Mouse (Mus musculus): ENCODE data around the gene H2-Ob. TPM values are rescaled to one million over a fixed set of nuclear protein-coding genes. Genes with fewer than 3 reads are reported as not detected.

H2-Ob gene
- polyA plus RNA-seq, 1 experiment from 2014 or later = 2.6 TPM

DNA sequence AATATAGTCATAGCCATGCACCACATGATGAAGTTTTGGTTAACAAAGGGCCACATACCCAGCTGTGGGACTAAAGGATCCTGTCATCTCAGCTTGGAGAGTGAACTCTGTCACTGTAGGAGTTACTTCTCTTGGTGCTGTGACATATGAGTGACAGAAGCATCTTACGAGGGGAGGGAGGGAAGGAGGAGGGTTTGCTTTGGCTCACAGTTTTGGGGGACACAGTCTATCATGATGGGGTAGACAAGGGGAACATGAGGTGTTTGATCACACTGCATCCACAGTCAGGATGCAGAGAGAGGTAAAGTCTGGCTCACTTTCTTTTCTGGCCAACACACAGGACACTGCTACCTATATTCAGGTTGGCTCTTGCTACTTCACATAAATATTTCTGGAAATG lies 43.1 kb downstream of the H2-Ob start:
- DNase-seq (ENCODE audit: low spot score) = no peak

DNA sequence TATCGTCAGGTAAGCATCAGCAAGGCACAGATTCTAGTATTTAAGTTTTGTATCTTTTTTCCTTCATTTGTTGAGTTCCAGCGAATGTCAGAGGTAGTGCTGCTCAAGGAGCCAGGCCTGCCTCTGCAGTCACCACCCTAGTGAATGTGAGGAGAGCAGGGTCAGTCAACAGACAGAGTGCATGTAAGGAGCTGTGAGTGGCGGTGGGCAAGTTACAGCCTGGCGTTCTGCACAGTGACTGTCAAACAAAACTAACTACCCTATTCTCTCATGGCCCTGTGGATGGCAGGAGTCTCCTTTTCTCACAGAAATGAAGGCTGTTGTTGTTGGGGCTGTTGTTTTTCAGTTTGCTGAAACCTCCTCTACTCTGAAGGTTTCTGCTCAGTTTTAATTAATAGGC lies 46.7 kb downstream of the H2-Ob start:
- no peak for DNase-seq (ENCODE audit: low spot score)

DNA sequence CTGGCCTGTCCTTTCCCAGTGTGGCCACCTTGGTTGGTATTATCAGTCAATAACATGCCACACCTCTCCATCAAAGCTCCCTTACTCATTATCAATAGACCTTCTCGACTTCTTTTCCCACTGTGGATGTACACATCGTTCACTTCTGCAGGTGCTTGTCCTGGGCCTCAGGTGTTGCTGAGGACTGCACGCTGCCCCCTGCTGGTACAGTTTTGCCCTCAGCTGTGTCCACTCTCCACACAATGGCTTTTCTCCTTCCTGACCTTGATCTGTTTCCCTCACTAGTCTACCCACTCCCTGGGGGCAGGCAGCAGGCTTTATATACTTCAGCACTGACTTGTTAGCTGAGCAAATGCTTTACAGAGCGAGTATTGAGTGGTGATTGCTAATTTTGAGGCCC lies 47.1 kb downstream of the H2-Ob start:
- DNase-seq (ENCODE audit: low spot score) = peak; percentile 49

DNA sequence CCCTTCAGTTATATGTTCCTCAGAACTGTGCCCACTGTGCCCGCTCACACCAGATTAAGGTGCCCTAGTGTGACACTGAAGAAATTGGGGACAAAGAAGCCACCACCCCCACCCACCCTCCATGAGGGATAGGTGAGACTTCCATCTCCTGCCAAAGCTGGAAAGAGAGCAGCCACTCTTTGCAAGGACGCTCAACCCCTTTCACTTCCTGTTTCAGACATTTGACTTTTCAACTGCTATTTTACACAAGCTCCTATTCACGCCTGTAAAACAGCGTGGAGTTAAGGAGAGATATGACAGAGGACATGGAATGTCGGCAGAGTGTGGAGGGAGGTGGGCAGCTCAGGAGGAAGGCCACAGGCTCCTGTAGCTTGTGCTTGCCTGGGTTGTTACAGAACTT lies 47.8 kb downstream of the H2-Ob start:
- DNase-seq (ENCODE audit: low spot score) = no peak

DNA sequence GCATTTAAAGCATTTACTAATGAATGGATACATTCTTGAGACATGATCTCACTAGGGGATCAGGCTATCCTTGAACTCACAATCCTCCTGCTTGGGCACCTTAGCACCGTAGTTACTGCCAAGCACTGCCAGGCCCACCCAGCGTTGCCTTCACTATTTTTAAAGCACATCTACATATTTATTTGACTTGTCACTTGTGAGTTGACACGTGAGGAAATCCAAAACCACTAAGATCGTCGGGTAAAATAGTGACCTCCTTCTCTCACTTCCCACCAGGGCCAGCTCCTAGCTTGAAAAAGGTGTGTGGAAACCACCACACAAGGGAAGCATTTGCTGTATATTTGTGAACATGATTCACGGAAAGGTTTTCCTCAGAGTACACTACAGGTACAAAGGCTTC lies 48.3 kb downstream of the H2-Ob start:
- no peak for DNase-seq (ENCODE audit: low spot score)

DNA sequence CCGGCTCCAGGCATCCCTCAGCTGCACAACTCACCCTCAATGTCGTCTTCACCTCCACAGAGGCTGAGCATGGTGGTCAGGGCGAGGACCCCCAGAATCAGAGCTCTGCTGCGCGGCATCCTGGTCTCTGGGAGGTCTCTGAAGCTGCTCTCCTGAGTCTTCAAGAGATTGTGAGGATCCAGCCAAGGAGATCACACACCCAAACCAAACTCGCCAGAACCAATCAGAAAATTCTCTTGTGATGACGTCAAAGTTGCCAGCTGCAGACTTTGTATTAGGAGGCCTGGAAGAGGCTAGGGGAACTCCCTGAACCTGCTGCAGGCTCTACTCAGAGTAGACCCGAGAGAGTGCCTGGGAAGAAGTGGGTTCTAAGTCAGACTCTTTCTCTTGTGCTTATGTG lies 48.9 kb downstream of the H2-Ob start, which contains the start of gene H2-Aa:
Gene H2-Aa (minus strand): TSS at position 176 of the 400 bp plus-strand sequence.
- peak; percentile 86 for DNase-seq (ENCODE audit: low spot score)

DNA sequence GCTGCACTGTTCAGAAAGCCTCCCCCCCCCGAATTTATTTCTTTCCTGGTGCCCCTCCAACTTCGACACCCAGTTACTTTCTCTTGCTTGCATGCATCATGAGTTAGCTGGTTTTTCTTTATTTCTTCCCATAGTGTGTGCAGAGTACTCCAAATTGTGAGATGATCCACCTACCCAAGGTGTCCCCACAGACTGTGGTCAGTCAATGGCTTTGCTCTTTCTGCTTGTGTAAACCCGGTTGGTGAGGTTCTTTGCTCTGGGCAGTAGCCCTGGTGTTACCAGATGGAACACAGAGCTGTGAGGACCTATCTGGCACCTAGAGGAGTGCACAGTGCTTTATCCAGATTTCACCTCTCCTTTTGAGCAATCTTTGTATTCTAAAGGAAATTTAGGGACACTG lies 49.4 kb downstream of the H2-Ob start:
- no peak for DNase-seq (ENCODE audit: low spot score)

DNA sequence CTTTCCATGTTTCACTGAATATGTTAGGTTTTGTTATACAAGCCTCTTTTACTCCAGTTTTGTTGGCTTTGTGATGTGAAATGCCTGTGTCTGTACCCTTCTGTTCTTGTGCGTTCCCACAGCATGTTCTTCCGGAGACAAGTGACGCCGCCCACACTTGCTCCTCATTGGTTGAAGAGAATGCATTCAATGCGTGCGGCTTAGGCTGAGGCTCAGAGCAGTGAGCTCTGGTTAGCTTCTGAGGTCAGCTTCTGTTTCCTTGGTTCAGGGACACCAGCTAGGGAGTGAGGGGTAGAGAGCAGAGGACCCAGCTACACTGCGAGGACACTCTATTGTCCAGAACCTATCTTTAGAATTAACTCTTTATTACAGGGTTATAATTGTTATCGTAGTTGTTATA lies 52.9 kb downstream of the H2-Ob start:
- DNase-seq (ENCODE audit: low spot score) = peak; percentile 90

DNA sequence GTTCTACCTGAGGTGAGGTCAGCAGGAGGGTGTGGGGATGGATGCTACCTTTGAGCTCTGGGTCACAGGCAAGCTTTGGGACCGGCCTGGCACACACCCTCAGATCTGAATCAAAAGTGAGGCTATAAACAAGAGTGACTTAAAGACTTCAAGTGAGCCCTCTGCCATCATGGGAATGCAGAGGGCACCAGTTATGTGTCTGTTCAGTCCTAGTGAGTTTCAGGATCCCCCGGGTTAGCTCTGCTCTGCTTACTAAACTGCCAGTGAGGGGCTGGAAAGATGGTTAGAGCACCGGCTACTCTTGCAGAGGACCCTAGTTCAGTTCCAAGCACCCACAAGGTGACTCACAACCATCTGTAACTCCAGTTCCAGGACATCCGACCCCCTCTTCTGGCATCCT lies 53.9 kb downstream of the H2-Ob start:
- DNase-seq (ENCODE audit: low spot score) = no peak

DNA sequence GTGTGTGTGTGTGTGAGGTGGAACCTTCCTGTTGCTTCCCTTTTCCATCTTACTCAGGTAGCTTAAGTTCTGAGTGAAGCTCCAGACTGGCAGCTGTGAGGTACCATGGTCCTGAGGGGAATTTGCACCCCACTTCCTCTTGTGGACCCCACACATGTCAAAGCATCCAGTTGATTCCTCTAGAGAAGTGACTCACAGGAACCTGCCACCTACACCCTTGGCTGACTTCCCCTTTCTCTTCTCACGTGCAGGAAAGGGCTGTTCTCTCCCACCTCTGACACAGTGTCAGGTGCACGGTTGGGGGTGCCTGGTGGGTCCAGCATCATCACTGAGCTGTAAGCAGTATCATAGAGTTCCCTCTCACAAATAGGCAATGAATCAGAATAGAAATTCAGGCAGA lies 54.8 kb downstream of the H2-Ob start:
- no peak for DNase-seq (ENCODE audit: low spot score)

DNA sequence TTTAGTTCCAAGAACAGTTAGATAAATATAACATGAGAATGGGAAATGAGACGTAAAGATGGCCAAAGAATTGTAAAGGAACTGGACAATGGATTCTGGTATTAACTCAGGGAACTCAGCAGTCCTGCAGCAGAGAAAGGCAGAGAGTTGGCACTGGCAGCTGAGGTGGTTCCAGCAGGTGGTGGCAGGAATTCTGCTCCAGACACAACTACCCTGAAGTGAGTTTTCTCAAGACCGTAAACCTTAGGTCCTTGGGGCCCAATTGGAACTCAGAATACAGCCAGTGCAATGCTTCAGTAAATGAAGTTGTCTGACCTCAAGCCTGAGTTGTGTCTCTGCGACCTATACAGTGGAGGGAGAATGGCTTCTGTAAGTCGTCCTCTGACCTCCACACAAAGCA lies 55.5 kb downstream of the H2-Ob start:
- DNase-seq (ENCODE audit: low spot score) = no peak

DNA sequence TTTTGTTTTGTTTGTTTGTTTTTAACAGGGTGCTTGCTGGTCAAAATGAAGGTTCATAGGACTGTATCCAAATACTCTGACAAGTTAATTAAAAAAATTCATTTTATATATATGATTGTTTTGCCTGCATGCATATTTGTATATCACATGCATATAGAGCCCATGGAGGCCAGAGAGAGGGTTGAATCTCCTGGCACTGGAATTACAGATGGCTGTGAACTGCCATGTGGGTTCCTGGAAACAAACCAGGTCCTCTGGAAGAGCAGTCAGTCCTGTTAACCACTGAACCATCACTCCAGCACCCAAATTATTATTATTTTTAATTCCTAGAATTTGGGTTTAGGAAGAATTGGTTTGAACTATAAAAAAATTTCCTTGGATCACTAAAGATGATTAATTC lies 56.6 kb downstream of the H2-Ob start:
- DNase-seq (ENCODE audit: low spot score) = no peak

DNA sequence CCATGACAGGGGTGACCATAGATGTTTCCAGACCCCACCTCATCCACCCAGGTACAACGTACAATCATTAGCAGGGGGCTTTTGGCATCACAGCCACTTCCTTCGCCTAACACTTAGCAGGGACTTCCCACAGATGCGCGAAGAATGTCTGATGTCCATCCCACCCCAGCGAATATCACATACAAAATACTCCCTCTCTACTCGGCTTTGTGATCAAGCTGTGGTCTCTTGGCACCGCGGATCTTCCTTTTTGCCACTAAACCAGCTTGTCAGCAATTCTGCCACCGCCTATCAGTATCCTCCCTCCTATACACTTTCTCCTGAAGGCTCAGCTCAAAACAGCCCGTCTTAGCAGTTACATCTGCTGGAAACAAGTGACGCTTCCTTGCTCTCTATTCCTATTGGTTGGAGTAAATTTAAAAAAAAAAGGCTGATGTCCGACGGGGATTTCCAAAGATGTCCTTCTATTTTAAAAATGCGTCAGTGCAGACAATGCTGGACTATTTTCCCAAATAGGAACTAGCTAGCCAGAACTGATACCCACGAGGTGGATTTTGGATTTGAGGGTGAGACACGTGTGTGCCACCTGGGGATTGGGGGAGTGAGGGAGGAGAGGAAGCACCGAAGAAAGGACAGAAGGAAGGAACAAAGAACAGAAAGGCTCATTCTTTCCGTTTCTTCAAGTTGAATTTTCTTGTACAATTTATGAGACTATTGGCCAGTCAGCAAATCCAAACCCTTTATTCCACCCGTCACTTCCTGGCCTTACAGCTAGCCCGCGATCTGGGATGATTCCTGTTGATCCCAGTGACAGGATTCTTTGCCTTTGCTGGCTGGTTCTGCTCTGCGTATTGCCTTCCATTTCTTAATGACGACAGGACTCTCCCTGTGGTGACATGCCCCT lies 57.4 kb downstream of the H2-Ob start:
- peak; percentile 84 for DNase-seq (ENCODE audit: low spot score)

DNA sequence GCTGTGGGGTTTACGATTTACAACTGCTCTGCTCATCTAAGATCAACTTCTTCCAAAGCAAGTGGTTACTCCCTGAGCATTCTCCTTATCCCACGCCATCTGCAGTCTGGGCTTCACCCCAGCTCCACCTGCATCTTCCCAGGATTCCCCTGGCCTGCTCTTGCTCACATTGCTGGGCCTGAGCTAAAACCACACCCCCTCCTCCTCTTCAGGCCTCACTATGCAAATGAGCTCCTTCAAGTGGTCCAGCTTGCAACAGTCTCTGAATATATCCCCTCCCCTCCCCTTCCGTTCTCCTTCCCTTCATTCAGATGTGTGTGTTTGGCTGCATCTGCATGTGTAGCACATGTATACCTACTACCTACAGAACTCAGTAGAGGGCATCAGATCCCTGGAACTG lies 60.7 kb downstream of the H2-Ob start:
- DNase-seq (ENCODE audit: low spot score) = peak; percentile 23

DNA sequence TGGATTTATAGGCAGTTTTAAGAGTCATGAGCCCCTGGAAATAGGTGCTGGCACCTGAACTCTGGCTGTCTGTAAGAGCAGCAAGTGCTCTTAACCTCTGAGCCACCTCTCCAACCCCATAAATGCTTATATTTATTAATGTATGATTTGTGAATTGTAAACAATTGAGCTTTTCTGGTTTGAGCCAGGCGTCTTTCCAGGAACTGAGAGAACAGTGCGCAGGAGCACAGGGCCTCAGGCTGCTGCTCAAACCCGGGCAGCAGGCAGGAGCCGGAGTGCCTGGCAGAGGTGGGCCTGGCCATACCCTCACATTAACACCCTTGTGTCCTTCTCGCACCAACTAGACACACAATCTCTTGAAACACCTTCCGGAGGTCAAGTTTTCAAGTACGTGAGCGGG lies 61.4 kb downstream of the H2-Ob start:
- DNase-seq (ENCODE audit: low spot score) = no peak

DNA sequence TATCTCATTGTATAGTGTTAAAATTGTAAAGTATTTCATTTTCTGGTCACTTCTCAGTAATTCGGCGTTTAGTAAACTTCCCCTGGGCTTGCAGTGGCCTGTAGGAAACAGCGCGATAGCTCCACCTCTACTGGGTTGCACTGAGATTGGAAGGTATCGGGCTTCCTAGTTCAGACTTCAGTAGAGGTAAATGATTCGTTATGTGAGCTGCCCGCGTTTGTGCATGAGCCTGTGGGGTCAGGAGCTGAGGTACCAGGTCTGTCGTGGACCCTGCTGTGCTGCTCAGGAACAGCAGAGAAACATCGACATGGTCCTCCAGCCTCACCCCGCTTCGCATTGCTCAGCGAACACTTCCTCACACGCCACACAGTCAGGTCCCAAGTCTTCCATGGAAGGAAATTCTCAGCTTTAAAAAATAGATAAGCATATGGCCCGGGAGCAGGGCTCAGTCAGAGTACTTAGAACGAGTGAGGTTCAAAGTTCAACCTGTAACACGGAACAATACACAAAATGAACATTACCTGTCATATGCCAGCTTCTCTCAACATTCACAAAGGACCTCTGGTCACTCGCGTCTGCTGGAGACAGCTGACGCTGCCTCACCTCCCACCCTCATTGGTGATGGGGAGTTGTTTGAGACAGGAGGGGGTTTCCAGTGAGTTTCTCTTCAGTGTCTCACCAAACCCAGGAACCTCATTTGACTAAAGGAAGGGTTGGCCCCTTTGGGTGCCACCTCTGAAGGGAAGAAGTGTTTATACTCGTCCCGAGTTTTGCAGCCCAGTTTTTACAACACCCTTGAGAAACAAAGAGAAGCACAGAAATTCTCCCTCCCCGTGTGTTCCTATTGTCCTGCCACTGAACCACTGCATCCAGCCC lies 62.2 kb downstream of the H2-Ob start:
- no peak for DNase-seq (ENCODE audit: low spot score)

DNA sequence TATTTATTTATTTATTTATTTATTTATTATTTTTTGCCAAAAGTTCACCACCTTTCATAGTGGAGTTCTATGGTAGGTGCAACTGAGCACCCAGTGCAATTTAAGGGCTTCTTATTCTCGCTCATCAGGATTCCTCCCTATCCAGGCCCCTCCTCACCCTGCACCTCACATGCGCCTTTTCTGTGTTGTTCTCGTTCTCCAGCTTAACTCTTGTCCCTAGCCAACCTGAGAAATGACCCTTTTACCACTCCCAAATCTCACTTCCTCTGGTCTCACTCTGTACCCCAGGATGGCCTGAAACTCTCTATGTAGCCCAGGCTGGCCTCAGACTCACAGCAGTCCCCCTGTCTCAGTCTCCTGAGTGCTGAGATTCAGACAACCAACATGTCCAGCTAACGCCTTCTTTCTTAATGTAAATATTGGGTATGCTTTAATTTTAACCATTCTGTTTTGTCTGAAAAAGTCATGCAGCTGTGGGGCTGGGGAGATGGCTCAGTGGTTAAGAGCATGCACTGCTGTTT lies 63.0 kb downstream of the H2-Ob start:
- no peak for DNase-seq (ENCODE audit: low spot score)

DNA sequence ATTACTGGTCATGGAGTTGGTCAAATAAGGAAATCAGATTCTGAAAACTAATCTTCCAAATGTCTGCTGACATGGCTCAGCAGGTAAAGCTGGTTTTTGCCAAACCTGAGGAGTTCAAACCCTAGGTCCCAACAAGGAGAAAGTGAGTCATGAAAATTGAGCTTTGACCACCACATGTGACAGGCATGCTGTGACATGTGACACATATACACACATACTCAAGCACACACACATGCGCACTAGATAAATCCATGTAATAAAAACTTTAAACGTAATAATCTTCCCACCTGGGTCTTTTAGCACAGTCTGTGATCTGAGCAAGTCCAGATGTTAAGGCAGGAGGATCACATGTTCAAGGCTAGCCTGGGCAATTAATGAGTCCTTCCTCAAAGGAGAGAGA lies 65.1 kb downstream of the H2-Ob start:
- no peak for DNase-seq (ENCODE audit: low spot score)

Measured in thymus, postnatal 0 days (tissue).